Mouse (Mus musculus): Measurements from ENCODE around the gene Sart3. TPM values are rescaled to one million over a fixed set of nuclear protein-coding genes. Genes with fewer than 3 reads are reported as not detected.
A peak's percentile ranks its signal among the peaks of the same experiment; 100 is the strongest.
"Not testable (repeated sequence)": the region's sequence is repeated elsewhere in the genome, so short reads cannot be mapped to it uniquely, and the experiment has no call there.

Gene Sart3
- polyA plus RNA-seq, 1 experiment from 2014 or later: 63.9 TPM

DNA sequence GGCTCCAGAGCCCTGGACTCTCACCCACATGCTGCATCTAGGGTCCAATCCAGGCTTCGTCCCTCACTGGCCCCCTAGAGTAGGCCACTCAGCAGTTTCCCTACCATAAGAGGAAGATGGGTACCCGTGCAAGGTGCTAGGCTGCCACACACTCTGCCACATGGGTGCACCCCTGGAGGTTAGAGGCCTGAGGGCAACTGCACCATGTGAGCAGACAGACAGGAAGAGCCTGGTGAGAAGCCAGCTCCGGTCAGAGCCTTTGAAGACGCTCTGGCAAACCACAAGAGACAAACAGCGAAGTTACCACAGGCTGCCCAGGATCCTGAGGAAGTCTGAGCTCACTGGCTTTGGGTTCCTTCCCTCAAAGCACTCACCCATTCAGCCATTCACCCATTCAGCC, 14.7 kb upstream of the Sart3 start:
- Histone ChIP-seq H3K27me3 (ENCODE audit: insufficient read depth, poor library complexity, severe bottlenecking) (no peaks in the 10 kb centered on the region; the same call in 1 of the 2 replicates), H3K4me3 (no peak overlapping the region), H3K4me1 (peaks cover 53% of the 10 kb centered on the region), H3K36me3 (no peaks in the 10 kb centered on the region), H3K9me3 (no peaks in the 10 kb centered on the region), H3K27ac (no peak overlapping the region)
- 75% methylated on average over 5 of the region's 5 CpGs for WGBS
- no peak for DNase-seq (ENCODE audit: low spot score)

DNA sequence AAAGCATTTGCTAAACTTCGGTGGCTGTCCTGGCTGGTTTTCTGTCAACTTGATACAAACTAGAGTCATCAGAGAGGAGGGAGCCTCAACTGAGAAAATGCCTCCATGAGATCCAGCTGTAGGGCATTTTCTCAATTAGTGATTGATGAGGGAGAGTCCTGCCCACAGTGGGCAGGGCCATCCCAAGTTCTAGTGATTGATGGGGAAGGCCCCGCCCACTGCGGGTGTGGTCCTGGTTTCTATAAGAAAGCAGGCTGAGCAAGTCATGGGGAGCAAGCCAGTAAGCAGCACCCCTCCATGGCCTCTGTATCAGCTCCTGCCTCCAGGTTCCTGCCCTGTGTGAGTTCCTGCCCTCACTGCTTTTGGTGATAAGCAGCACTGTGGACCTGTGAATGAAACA, 11.8 kb upstream of the Sart3 start:
- WGBS: 23% methylated on average over 3 of the region's 3 CpGs
- not testable (repeated sequence) for H3K36me3 ChIP-seq; DNase-seq (ENCODE audit: low spot score); H3K27me3 ChIP-seq (ENCODE audit: insufficient read depth, poor library complexity, severe bottlenecking); H3K9me3 ChIP-seq
- Histone ChIP-seq H3K4me1 (peaks cover 34% of the 10 kb centered on the region), H3K27ac (peak overlapping the region; percentile 56), H3K4me3 (peak overlapping the region; percentile 40)

DNA sequence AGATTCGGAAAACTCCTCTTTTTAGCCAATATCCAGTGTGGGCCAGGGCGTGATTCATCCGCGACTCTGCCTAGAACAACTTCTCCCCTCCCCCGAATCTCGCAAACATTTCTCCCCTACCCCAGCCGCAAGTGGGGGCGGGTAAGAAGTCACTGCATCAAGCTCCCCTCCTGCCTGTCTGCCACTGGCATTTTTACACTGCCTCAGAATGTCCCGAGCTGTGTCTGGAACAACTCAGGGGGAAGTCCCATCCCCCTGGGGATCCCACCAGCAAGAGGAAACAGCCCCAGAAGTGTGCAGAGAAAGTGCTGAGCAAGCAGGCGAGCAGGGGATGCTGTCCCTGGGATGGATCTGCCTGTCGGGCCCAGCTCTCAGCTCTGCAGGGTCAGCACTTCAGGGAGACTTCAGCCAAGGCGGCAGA, 11.3 kb upstream of the Sart3 start:
- Histone ChIP-seq H3K36me3 (peaks cover 3% of the 10 kb centered on the region; the same call in 1 of the 2 replicates), H3K4me3 (peak overlapping the region; percentile 40), H3K9me3 (no peaks in the 10 kb centered on the region), H3K27me3 (ENCODE audit: insufficient read depth, poor library complexity, severe bottlenecking) (no peaks in the 10 kb centered on the region; the same call in 1 of the 2 replicates), H3K4me1 (peaks cover 29% of the 10 kb centered on the region), H3K27ac (peak overlapping the region; percentile 56)
- no peak for DNase-seq (ENCODE audit: low spot score)
- WGBS: 6% methylated on average over 12 of the region's 12 CpGs

DNA sequence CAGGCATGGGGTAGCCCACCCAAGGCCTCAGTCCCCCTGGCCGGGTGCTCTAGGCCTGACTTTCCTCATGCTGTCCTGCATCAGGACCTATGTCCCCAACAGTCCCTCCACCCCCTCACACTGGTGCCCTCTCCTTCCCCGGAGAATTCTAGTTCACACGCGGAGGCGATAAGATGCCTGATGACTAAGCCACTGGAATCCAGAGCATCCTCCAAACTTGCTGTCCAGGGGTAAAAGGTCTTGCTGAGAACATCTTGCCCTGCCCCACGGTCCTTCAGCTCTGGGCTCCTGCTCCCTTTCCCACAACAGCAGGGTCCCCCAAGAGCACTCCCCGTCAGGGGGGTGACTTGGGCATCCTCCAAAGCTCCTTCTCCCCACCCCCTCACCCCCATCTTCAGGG, 10.3 kb upstream of the Sart3 start:
- H3K9me3 ChIP-seq: no peaks in the 10 kb centered on the region
- H3K27me3 ChIP-seq (ENCODE audit: insufficient read depth, poor library complexity, severe bottlenecking): no peaks in the 10 kb centered on the region; the same call in 1 of the 2 replicates
- peak overlapping the region; percentile 56; the same call in 1 of the 2 replicates for H3K27ac ChIP-seq
- H3K4me1 ChIP-seq: peaks cover 20% of the 10 kb centered on the region
- WGBS: 56% methylated on average over 7 of the region's 7 CpGs
- H3K4me3 ChIP-seq: no peak overlapping the region
- H3K36me3 ChIP-seq: peaks cover 11% of the 10 kb centered on the region
- DNase-seq (ENCODE audit: low spot score): no peak

DNA sequence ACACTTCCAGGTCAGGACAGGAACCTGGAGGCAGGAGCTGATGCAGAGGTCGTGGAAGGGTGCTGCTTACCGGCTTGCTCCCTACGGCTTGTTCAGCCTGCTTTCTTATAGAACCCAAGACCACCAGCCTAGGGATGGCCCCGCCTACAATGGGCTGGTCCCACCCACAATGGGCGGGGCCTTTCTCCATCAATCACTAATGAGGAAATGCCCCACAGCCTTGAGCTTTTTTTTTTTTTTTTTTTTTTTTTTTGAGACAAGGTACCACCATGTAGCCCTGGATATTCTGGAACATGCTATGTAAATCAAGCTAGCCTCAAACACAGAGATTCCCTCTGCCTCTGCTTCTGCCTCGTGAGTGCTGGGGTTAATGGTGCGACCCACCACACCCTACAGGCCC, 9.6 kb upstream of the Sart3 start:
- no peak overlapping the region for H3K4me3 ChIP-seq
- H3K36me3 ChIP-seq: peaks cover 17% of the 10 kb centered on the region
- peaks cover 20% of the 10 kb centered on the region for H3K4me1 ChIP-seq
- DNase-seq (ENCODE audit: low spot score): no peak
- no peak overlapping the region for H3K27ac ChIP-seq
- no peaks in the 10 kb centered on the region for H3K9me3 ChIP-seq
- H3K27me3 ChIP-seq (ENCODE audit: insufficient read depth, poor library complexity, severe bottlenecking): no peaks in the 10 kb centered on the region; the same call in 1 of the 2 replicates
- whole genome bisulfite sequencing: 73% methylated on average over 7 of the region's 7 CpGs

DNA sequence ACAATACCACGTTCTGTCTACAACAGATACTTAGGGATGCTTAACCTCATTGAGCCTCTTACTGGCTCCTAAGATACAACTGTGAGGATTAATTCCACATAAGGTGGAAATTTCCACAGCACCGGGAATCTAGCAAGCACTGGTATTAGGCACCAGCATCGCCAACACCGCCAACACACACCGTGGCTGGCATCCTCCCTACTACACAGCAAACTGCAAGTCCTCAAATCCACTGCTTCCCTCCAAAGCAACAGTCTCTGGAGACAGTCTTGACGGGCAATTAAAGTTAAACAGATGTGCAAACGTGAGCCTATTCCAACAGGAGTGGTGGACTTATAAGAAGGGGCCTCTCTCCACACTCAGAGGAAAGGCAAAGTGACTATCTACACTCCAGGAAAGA, 8.9 kb upstream of the Sart3 start:
- Histone ChIP-seq H3K27me3 (ENCODE audit: insufficient read depth, poor library complexity, severe bottlenecking) (no peaks in the 10 kb centered on the region; the same call in 1 of the 2 replicates), H3K27ac (no peak overlapping the region), H3K9me3 (no peaks in the 10 kb centered on the region), H3K4me1 (peaks cover 20% of the 10 kb centered on the region), H3K36me3 (peaks cover 24% of the 10 kb centered on the region), H3K4me3 (no peak overlapping the region)
- DNase-seq (ENCODE audit: low spot score): no peak
- 76% methylated on average over 7 of the region's 7 CpGs for WGBS

DNA sequence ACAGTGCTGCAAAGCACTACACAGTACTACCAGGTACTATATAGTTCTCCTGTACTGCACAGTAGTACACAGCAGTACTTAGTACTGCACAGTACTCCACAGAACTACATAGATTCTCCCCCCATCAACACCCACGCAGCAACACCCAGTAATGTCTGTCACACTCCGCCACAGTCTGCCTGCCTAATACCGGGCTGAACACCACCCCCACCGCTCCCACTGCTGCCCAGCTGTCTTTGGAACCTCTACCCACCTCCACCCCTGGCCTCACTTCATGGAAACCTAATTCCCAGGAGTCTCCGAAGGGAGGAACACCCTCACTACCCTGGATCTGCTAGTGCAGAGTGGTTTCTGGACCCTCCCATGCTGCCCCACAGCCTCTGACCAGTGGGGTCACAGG, 8.5 kb upstream of the Sart3 start:
- Histone ChIP-seq H3K27me3 (ENCODE audit: insufficient read depth, poor library complexity, severe bottlenecking) (no peaks in the 10 kb centered on the region; the same call in 1 of the 2 replicates), H3K4me3 (no peak overlapping the region), H3K9me3 (no peaks in the 10 kb centered on the region), H3K4me1 (peaks cover 20% of the 10 kb centered on the region), H3K27ac (no peak overlapping the region), H3K36me3 (peaks cover 29% of the 10 kb centered on the region)
- DNase-seq (ENCODE audit: low spot score): no peak
- WGBS: 85% methylated on average over 5 of the region's 5 CpGs

DNA sequence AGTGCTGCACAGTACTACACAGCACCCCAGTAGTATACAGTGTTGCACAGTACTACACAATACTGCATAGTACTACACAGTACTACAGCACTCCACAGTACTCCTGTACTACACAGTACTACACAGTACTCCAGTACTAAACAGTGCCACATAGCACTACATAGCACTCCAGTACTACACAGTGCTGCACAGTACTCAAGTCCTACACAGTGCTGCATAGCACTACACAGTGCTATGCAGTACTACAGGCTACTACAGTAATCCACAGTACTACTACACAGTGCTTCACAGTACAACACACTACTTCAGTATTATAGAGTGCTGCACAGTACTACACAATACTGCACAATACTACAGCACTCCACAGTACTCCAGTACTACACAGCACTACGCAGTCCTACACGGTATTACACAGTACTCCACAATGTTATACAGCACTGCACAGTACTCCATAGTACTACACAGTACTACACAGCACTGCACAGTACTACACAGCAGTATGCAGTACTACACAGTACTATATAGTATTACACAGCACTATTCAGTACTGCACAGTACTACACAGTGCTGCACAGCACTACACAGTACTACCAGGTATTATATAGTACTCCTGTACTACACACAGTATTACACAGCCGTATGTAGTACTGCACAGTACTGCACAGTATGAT, 7.9 kb upstream of the Sart3 start:
- no peak overlapping the region for H3K4me3 ChIP-seq
- 85% methylated on average over 3 of the region's 3 CpGs for WGBS
- DNase-seq (ENCODE audit: low spot score): no peak
- peaks cover 34% of the 10 kb centered on the region for H3K36me3 ChIP-seq
- H3K4me1 ChIP-seq: peaks cover 20% of the 10 kb centered on the region
- no peaks in the 10 kb centered on the region; the same call in 1 of the 2 replicates for H3K27me3 ChIP-seq (ENCODE audit: insufficient read depth, poor library complexity, severe bottlenecking)
- no peak overlapping the region for H3K27ac ChIP-seq
- H3K9me3 ChIP-seq: no peaks in the 10 kb centered on the region

DNA sequence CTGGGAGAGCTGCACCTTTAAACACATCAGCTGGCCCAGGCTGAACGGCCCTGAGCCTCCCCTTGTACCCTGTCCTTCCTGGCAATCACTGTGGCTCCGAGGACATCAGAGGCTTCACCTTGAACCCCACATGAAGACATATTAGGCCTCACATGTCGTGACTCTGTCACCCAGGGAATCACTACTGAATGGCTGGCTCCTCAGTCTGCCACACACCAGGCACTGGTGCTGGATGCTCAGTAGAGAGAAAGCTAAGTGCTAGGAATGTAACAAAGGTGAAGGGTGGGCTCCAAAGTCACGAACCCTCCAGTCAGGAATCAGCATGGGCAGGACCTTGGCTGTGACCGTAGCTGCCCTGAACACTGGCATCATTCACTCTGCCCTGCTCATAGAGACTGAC, 7.3 kb upstream of the Sart3 start:
- Histone ChIP-seq H3K27me3 (ENCODE audit: insufficient read depth, poor library complexity, severe bottlenecking) (no peaks in the 10 kb centered on the region; the same call in 1 of the 2 replicates), H3K4me1 (peaks cover 20% of the 10 kb centered on the region), H3K9me3 (no peaks in the 10 kb centered on the region), H3K36me3 (peaks cover 40% of the 10 kb centered on the region), H3K27ac (no peak overlapping the region), H3K4me3 (no peak overlapping the region)
- 76% methylated on average over 5 of the region's 5 CpGs for WGBS
- DNase-seq (ENCODE audit: low spot score): no peak

DNA sequence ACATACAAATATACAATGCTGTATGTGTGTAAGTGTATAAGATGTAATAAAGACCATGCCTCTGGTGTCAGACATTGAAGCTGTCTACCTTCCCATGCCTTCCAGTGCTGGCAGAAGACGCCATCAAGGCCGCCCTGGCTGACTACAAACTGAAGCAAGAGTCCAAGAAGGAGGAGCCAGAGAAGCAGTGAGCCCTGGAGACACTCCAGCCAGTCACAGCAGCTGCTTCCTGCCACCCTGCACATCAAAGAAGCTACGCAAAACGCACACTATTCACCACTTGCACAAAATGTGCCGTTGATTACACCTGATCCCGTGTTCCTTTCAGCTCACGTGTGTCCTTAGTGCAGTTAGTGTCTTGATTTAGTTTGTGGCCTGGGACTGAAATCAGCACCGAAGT, 5.4 kb upstream of the Sart3 start:
- not testable (repeated sequence) for H3K27ac ChIP-seq; H3K4me3 ChIP-seq; H3K27me3 ChIP-seq (ENCODE audit: insufficient read depth, poor library complexity, severe bottlenecking); H3K9me3 ChIP-seq; DNase-seq (ENCODE audit: low spot score)
- H3K4me1 ChIP-seq: peaks cover 18% of the 10 kb centered on the region
- H3K36me3 ChIP-seq: peaks cover 46% of the 10 kb centered on the region
- WGBS: 87% methylated on average over 8 of the region's 8 CpGs

DNA sequence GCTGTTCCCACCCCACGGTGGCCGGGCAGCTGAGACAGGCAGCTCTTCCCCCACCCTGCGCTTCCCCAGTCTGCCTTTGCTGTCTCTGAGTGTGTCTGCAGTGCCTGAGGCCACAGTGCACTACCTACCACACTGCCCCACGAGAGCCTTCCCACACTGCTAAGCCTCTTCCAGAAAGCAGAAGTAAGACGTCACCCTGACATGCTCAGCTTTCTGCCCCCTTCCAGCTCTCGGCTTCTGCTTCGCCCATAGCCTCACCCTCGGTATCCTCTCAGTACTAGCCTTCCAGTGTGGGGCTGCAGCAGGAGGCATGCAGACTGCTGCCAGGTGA, 4.6 kb upstream of the Sart3 start:
- H3K9me3 ChIP-seq: no peaks in the 10 kb centered on the region
- H3K4me1 ChIP-seq: peaks cover 13% of the 10 kb centered on the region
- no peak overlapping the region for H3K27ac ChIP-seq
- 90% methylated on average over 8 of the region's 8 CpGs for WGBS
- H3K4me3 ChIP-seq: no peak overlapping the region
- peaks cover 46% of the 10 kb centered on the region for H3K36me3 ChIP-seq
- no peak for DNase-seq (ENCODE audit: low spot score)
- H3K27me3 ChIP-seq (ENCODE audit: insufficient read depth, poor library complexity, severe bottlenecking): no peaks in the 10 kb centered on the region

DNA sequence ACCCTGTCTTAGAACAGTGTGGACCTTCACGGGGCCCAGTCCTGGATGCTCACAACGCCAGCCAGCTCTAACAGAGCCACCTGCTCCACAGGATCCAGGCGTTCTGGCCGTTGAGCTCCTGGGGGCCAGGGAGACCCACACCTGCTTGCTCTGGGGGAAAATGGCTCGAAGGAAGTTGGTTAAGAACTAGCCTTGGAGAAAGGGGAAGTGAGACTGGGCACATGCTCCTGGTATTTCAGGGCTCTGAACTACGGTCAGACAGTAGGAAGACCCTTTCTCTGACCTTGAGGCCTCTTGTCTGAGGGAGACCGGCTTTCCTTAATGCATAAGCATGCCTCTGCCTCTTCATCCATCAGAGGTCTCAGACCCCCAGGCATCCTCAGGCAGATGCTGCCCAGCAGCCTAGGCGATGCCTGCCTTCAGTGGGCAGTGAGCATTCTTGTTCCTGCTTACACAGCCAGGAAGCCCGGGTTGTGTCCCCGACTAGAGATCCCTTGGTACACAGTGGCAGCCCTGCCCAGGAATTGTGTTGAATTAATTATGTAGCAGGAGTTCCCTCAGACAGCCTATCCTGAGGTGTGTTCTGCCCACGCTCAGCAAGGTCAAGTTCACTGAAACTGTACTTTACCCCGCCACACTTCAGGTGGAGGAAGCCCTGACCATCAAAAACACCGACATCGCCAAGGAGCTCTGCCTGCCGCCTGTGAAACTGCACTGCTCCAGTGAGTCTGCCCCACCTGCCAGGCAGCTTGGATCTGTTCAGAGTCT, 4.0 kb upstream of the Sart3 start:
- no peaks in the 10 kb centered on the region for H3K9me3 ChIP-seq
- H3K4me3 ChIP-seq: no peak overlapping the region
- peaks cover 46% of the 10 kb centered on the region for H3K36me3 ChIP-seq
- peaks cover 13% of the 10 kb centered on the region for H3K4me1 ChIP-seq
- H3K27ac ChIP-seq: no peak overlapping the region
- no peaks in the 10 kb centered on the region for H3K27me3 ChIP-seq (ENCODE audit: insufficient read depth, poor library complexity, severe bottlenecking)
- DNase-seq (ENCODE audit: low spot score): no peak
- 90% methylated on average over 15 of the region's 15 CpGs for whole genome bisulfite sequencing

DNA sequence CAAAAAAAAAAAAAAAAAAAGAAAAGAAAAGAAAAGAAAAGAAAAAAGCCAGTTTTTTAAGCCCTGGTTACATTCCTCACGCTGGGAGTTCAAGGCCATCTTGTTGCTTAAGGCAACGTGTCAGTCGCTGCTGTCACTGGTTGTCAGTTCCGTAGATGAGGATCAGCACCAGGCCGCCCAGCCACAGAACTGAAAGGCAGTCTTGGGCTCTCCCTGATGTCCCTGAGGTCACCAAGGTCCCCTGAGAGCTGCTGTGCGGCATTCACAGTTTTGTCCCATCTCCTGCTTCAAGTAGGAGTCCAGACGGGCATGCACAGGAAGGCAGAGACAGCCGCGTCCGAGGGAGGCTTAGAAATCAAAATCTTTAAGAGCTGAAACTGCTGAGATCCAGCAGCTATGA, 3.3 kb upstream of the Sart3 start:
- H3K4me1 ChIP-seq: peaks cover 14% of the 10 kb centered on the region
- H3K4me3 ChIP-seq: no peak overlapping the region
- no peaks in the 10 kb centered on the region for H3K9me3 ChIP-seq
- no peak overlapping the region for H3K27ac ChIP-seq
- peaks cover 46% of the 10 kb centered on the region for H3K36me3 ChIP-seq
- DNase-seq (ENCODE audit: low spot score): no peak
- 93% methylated on average over 10 of the region's 10 CpGs for WGBS
- H3K27me3 ChIP-seq (ENCODE audit: insufficient read depth, poor library complexity, severe bottlenecking): no peaks in the 10 kb centered on the region
